Mouse (Mus musculus) kidney, postnatal 10 days (tissue): ENCODE measurements around the gene Egln1.
A peak's percentile ranks its signal among the peaks of the same experiment; 100 is the strongest.

Experiments
- DNase-seq: peaks from one replicate; pipeline ENCODE4 v3.0.0; 2021; ENCODE audit warnings: mixed read lengths

Gene Egln1

GRCm38 (mm10) chr8:124949209-124950068 lies at the start of gene Egln1:
Gene Egln1, minus strand, starts transcription at chr8:124949324.
- peak; percentile 88 for DNase-seq

GRCm38 (mm10) chr8:124995776-124996175 lies 46.7 kb upstream of the Egln1 start:
- no peak for DNase-seq

- DNase-seq: no peak
Measured at GRCm38 (mm10) chr8:124991668-124991926, 42.5 kb upstream of the Egln1 start.

- DNase-seq: no peak
Measured at GRCm38 (mm10) chr8:124990923-124991667, 42.0 kb upstream of the Egln1 start.

GRCm38 (mm10) chr8:124980828-124981227 lies 31.7 kb upstream of the Egln1 start:
- DNase-seq: no peak

- no peak for DNase-seq
Measured at GRCm38 (mm10) chr8:124980036-124980435, 30.9 kb upstream of the Egln1 start.

- DNase-seq: no peak
Measured at GRCm38 (mm10) chr8:124978026-124978425, 28.9 kb upstream of the Egln1 start.

GRCm38 (mm10) chr8:124976211-124976610 lies 27.1 kb upstream of the Egln1 start:
- no peak for DNase-seq

GRCm38 (mm10) chr8:124974254-124974653 lies 25.1 kb upstream of the Egln1 start:
- no peak for DNase-seq

GRCm38 (mm10) chr8:124973221-124973620 lies 24.1 kb upstream of the Egln1 start:
- no peak for DNase-seq

GRCm38 (mm10) chr8:124970312-124970933 lies 21.3 kb upstream of the Egln1 start:
- DNase-seq: no peak

- no peak for DNase-seq
Measured at GRCm38 (mm10) chr8:124964966-124965365, 15.8 kb upstream of the Egln1 start.

- no peak for DNase-seq
Measured at GRCm38 (mm10) chr8:124963246-124963645, 14.1 kb upstream of the Egln1 start.

GRCm38 (mm10) chr8:124960226-124960880 lies 11.2 kb upstream of the Egln1 start:
- DNase-seq: peak; percentile 70

GRCm38 (mm10) chr8:124959462-124960225 lies 10.5 kb upstream of the Egln1 start:
- no peak for DNase-seq

GRCm38 (mm10) chr8:124954572-124955082 lies 5.5 kb upstream of the Egln1 start:
- no peak for DNase-seq

- DNase-seq: peak; percentile 56
Measured at GRCm38 (mm10) chr8:124953188-124953587, 4.1 kb upstream of the Egln1 start.

GRCm38 (mm10) chr8:124950865-124951264 lies 1.7 kb upstream of the Egln1 start:
- no peak for DNase-seq

- no peak for DNase-seq
Measured at GRCm38 (mm10) chr8:124950069-124950456, 939 bp upstream of the Egln1 start.

GRCm38 (mm10) chr8:124948733-124949111 lies 402 bp downstream of the Egln1 start:
- peak; percentile 52 for DNase-seq

- peak; percentile 67 for DNase-seq
Measured at GRCm38 (mm10) chr8:124947865-124948732, 1.0 kb downstream of the Egln1 start.
